Mouse (Mus musculus) monocyte, adult 2 months (primary cell): ENCODE measurements around the gene Alkbh2.
A peak's percentile ranks its signal among the peaks of the same experiment; 100 is the strongest.

Source experiments
- DNase-seq, 2 experiments: peaks; one replicate each; pipeline ENCODE4 v3.0.0; 2022; ENCODE audit warnings: low spot score in 2 of 2, low read depth in 1 of 2

Alkbh2 gene

GRCm38 (mm10) chr5:114146028-114146888 lies 18.2 kb upstream of the Alkbh2 start, which contains the start of gene Acacb:
TSS of gene Acacb (plus strand) at chr5:114146535.
- DNase-seq = no peak

GRCm38 (mm10) chr5:114139175-114139574 lies 11.2 kb upstream of the Alkbh2 start:
- DNase-seq = no peak

GRCm38 (mm10) chr5:114138277-114139164 lies 10.5 kb upstream of the Alkbh2 start:
- no peak for DNase-seq

- no peak for DNase-seq
Measured at GRCm38 (mm10) chr5:114137481-114138276, 9.7 kb upstream of the Alkbh2 start.

GRCm38 (mm10) chr5:114135516-114135915 lies 7.5 kb upstream of the Alkbh2 start:
- no peak for DNase-seq

GRCm38 (mm10) chr5:114134091-114134534 lies 6.1 kb upstream of the Alkbh2 start:
- DNase-seq = peak in 1 of 2 experiments; percentile 21

GRCm38 (mm10) chr5:114132841-114133240 lies 4.8 kb upstream of the Alkbh2 start:
- no peak for DNase-seq

GRCm38 (mm10) chr5:114131521-114131840 lies 3.5 kb upstream of the Alkbh2 start:
- DNase-seq = peak in 1 of 2 experiments; percentile 36

GRCm38 (mm10) chr5:114130698-114131520 lies 2.9 kb upstream of the Alkbh2 start:
- peak; percentile 74 to 86 for DNase-seq

- no peak for DNase-seq
Measured at GRCm38 (mm10) chr5:114130211-114130605, 2.2 kb upstream of the Alkbh2 start, which contains the start of gene Ung. TSS of gene Ung (plus strand) at chr5:114130386.

- no peak for DNase-seq
Measured at GRCm38 (mm10) chr5:114129550-114130210, 1.7 kb upstream of the Alkbh2 start.

GRCm38 (mm10) chr5:114126499-114127244 lies 1.3 kb downstream of the Alkbh2 start:
- DNase-seq = no peak

- no peak for DNase-seq
Measured at GRCm38 (mm10) chr5:114126008-114126407, 2.0 kb downstream of the Alkbh2 start.

GRCm38 (mm10) chr5:114119806-114120205 lies 8.2 kb downstream of the Alkbh2 start:
- no peak for DNase-seq

GRCm38 (mm10) chr5:114116586-114116985 lies 11.4 kb downstream of the Alkbh2 start:
- no peak for DNase-seq

- no peak for DNase-seq
Measured at GRCm38 (mm10) chr5:114115030-114115429, 13.0 kb downstream of the Alkbh2 start.

GRCm38 (mm10) chr5:114113334-114113733 lies 14.7 kb downstream of the Alkbh2 start:
- DNase-seq = no peak

GRCm38 (mm10) chr5:114106391-114106935 lies 21.6 kb downstream of the Alkbh2 start:
- no peak for DNase-seq

- DNase-seq = no peak
Measured at GRCm38 (mm10) chr5:114102807-114103206, 25.2 kb downstream of the Alkbh2 start.
